ENCODE assay signal across 11 mouse cellular contexts in genomic region chr9:31254697-31255004, GRCm38 (mm10). TPM values are rescaled to one million over a fixed set of nuclear protein-coding genes. Genes with fewer than 3 reads are reported as not detected.
A peak's percentile ranks its signal among the peaks of the same experiment; 100 is the strongest.
DNase-seq lines count a peak whose midpoint lies in the region; ATAC-seq and TF ChIP-seq lines count a peak whose summit lies in the region.
"Had no signal": no experiment of that assay in that cellular context is flagged by ENCODE, and none has a peak within 500 bp of the region (broad histone marks: within the 10 kb centered on the region; RNA-seq: fewer than 3 reads in every experiment).

No protein-coding gene starts in this region.

- peak; percentile 86 for ATAC-seq in liver, embryonic 14.5 days (ENCODE audit: insufficient read depth)
- ATAC-seq in stomach, embryonic 15.5 days (ENCODE audit: insufficient read depth, low FRiP score, low read depth): peak; percentile 87

- peak overlapping the region; percentile 96 for H3K27ac ChIP-seq in liver, embryonic 14.5 days
- no peak overlapping the region for H3K27ac ChIP-seq in stomach, embryonic 15.5 days
- H3K27ac ChIP-seq: embryonic facial prominence, embryonic 15.5 days; left cerebral cortex, adult 2 months had no signal

- peak overlapping the region; percentile 70 for H3K9ac ChIP-seq in liver, embryonic 14.5 days (replicated peaks)
- no peak overlapping the region for H3K9ac ChIP-seq in stomach, embryonic 15.5 days
- H3K9ac ChIP-seq: embryonic facial prominence, embryonic 15.5 days had no signal

- H3K4me2 ChIP-seq in liver, embryonic 14.5 days (ENCODE audit: low read depth): peak overlapping the region; percentile 84
- no peak overlapping the region for H3K4me2 ChIP-seq in stomach, embryonic 15.5 days
- H3K4me2 ChIP-seq: embryonic facial prominence, embryonic 15.5 days had no signal

- no peaks in the 10 kb centered on the region for H3K36me3 ChIP-seq in liver, embryonic 14.5 days (replicated peaks; ENCODE audit: control insufficient read depth, insufficient read depth, low read depth)
- H3K36me3 ChIP-seq in stomach, embryonic 15.5 days: no peaks in the 10 kb centered on the region
- H3K36me3 ChIP-seq: embryonic facial prominence, embryonic 15.5 days had no signal

- peaks cover 58 to 62% of the 10 kb centered on the region in 2 experiments for H3K4me1 ChIP-seq in liver, embryonic 14.5 days (replicated peaks; ENCODE audit: control insufficient read depth in 2 of 2, insufficient read depth in 2 of 2, low read length in 1 of 2)
- H3K4me1 ChIP-seq in stomach, embryonic 15.5 days: peaks cover 9% of the 10 kb centered on the region
- H3K4me1 ChIP-seq: embryonic facial prominence, embryonic 15.5 days had no signal

- WGBS in liver, embryonic 14.5 days (ENCODE audit: insufficient replicate concordance): 12% methylated on average over 7 of the region's 7 CpGs
- 67% methylated on average over 7 of the region's 7 CpGs for WGBS in stomach, embryonic 15.5 days

- H3K9me3 ChIP-seq in liver, embryonic 14.5 days (ENCODE audit: control insufficient read depth, low read length): no peaks in the 10 kb centered on the region
- H3K9me3 ChIP-seq in stomach, embryonic 15.5 days: no peaks in the 10 kb centered on the region
- H3K9me3 ChIP-seq: embryonic facial prominence, embryonic 15.5 days had no signal

- TF ChIP-seq EP300 in liver, embryonic 14.5 days (IDR thresholded peaks at IDR 0.05; ENCODE audit: low read depth): peak; percentile 96

- TF ChIP-seq CTCF in liver, embryonic 14.5 days (IDR thresholded peaks at IDR 0.05; ENCODE audit: low read depth): 0 out of 2 replicates have a peak, but pooled peaks have one; percentile 4

- peak overlapping the region; percentile 50 to 56 for H3K4me3 ChIP-seq in liver, embryonic 14.5 days (ENCODE audit: insufficient read depth in 1 of 2, low read depth in 2 of 2, low read length in 2 of 2)
- H3K4me3 ChIP-seq in stomach, embryonic 15.5 days (replicated peaks): no peak overlapping the region
- H3K4me3 ChIP-seq: embryonic facial prominence, embryonic 15.5 days; left cerebral cortex, adult 2 months had no signal

- no peaks in the 10 kb centered on the region for H3K27me3 ChIP-seq in liver, embryonic 14.5 days (ENCODE audit: control insufficient read depth, insufficient read depth, low read length)
- H3K27me3 ChIP-seq in stomach, embryonic 15.5 days (replicated peaks): no peaks in the 10 kb centered on the region
- H3K27me3 ChIP-seq: embryonic facial prominence, embryonic 15.5 days had no signal

- peak; percentile 57 for DNase-seq in spleen, adult 12 weeks (ENCODE audit: low spot score)
- no peak for DNase-seq in spleen, adult 18-20 months
- peak; percentile 66 for DNase-seq in c-Kit-positive CD71-negative TER-119-negative erythroid progenitor cells, embryonic 14.5 days (ENCODE audit: low read depth)
- DNase-seq in liver, embryonic 14.5 days (ENCODE audit: low read depth in 3 of 3, low spot score in 3 of 3): peak; percentile 95 to 97 (median 96)
- DNase-seq in kidney, postnatal 10 days: no peak
- no peak for DNase-seq in right cerebral cortex, postnatal 10 days (ENCODE audit: low spot score in 2 of 2)
- no peak for DNase-seq in layer of hippocampus, postnatal 36 days
- DNase-seq: thymus, postnatal 36 days had no signal

RNA-seq across cellular contexts. Expression of gene Prdm10, which starts 25.7 kb away (rescaled TPM):
- polyA plus RNA-seq in liver, embryonic 14.5 days (2012; rRNA removed): 4.0 and 4.9 TPM in 2 replicates
- polyA plus RNA-seq in liver, embryonic 14.5 days (2014; fragmentation: Nextera tagmentation; extraction: Ambion mirVana): 2.3 and 2.7 TPM in 2 replicates
- polyA plus RNA-seq in stomach, embryonic 15.5 days (2015; fragmentation: Nextera tagmentation; extraction: Ambion mirVana): 4.2 and 5.1 TPM in 2 replicates
- 10 to 100 TPM; 22.6 to 23.4 TPM for total RNA-seq in layer of hippocampus, postnatal 36 days (2021)

RNA-seq across cellular contexts. Expression of gene Aplp2, which starts 43.0 kb away (rescaled TPM):
- 111 and 120 TPM in 2 replicates for polyA plus RNA-seq in liver, embryonic 14.5 days (2012; rRNA removed)
- 163 and 182 TPM in 2 replicates for polyA plus RNA-seq in liver, embryonic 14.5 days (2014; fragmentation: Nextera tagmentation; extraction: Ambion mirVana)
- 279 and 284 TPM in 2 replicates for polyA plus RNA-seq in stomach, embryonic 15.5 days (2015; fragmentation: Nextera tagmentation; extraction: Ambion mirVana)
- 100 to 1,000 TPM; 440 to 478 TPM for total RNA-seq in layer of hippocampus, postnatal 36 days (2021)

Comparison
In these comparisons a context has a peak if more than half of its experiments do, and no peak if none do; other contexts are left out.
1. DNase-seq: peak in spleen, adult 12 weeks (single experiment), c-Kit-positive CD71-negative TER-119-negative erythroid progenitor cells, embryonic 14.5 days (single experiment) and liver, embryonic 14.5 days (3 of 3); none in spleen, adult 18-20 months (0 of 2), kidney, postnatal 10 days (single experiment), right cerebral cortex, postnatal 10 days (0 of 2) and layer of hippocampus, postnatal 36 days (0 of 2).